Mouse (Mus musculus) megakaryocyte, embryonic 14.5 days (primary cell): ENCODE measurements around the gene St6galnac6.

Experiments
- FLI1 ChIP-seq: IDR thresholded peaks from 2 replicates; pipeline ENCODE4 v1.6.1; 2012; ENCODE audit warnings: low read length, inconsistent platforms, mixed read lengths
- GATA1 ChIP-seq: IDR thresholded peaks from 3 replicates; pipeline ENCODE4 v1.6.1; 2012; ENCODE audit warnings: mixed read lengths, low read length, inconsistent platforms, borderline replicate concordance

DNA sequence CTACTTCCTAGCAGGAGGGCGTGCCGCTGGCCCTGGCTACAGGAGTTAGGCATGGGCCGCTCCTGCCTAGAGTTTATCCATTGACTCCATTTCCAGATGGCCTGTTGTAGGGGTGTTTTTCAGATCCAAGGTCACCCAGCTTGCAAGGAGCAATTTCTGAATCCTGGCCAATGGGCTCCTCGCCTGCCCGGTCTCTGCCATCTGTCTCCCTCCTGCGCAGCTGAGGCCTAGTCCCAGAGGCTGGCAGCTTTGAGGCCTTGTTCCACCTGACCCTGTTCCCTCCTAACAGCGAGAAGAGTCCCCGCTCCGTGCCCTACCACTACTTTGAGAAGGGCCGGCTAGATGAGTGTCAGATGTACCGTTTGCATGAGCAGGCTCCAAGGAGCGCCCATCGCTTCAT is 2.8 kb upstream of the St6galnac6 start:
- TF ChIP-seq FLI1 (no peak), GATA1 (no peak)
